8 mouse cellular contexts compared by ENCODE assay signal in genomic region chr12:98734246-98734879, GRCm38 (mm10). TPM values are rescaled to one million over a fixed set of nuclear protein-coding genes. Genes with fewer than 3 reads are reported as not detected.
A peak's percentile ranks its signal among the peaks of the same experiment; 100 is the strongest.
DNase-seq lines count a peak whose midpoint lies in the region; ATAC-seq lines count a peak whose summit lies in the region.

No protein-coding gene starts in this region.

- H3K36me3 ChIP-seq in hindbrain, embryonic 14.5 days (replicated peaks; ENCODE audit: control insufficient read depth, insufficient read depth), result no peaks in the 10 kb centered on the region

- WGBS in hindbrain, embryonic 14.5 days, result 1% methylated on average over 30 of the region's 30 CpGs

- peak; percentile 90 for DNase-seq in R1 (ENCODE audit: low read depth, low spot score)
- DNase-seq in cerebellum, postnatal 25 days, result peak; percentile 93 to 94
- peak; percentile 66 to 79 for DNase-seq in frontal cortex, postnatal 25 days (ENCODE audit: low spot score in 2 of 2)
- DNase-seq in hindbrain, embryonic 14.5 days (ENCODE audit: low spot score), result peak; percentile 87
- DNase-seq in left cerebral cortex, adult 11 months (ENCODE audit: low spot score), result peak; percentile 70
- DNase-seq in lung, postnatal 36 days, result peak; percentile 85
- peak; percentile 90 for DNase-seq in retina, embryonic 14.5 days (ENCODE audit: low spot score)
- DNase-seq in thymus, postnatal 36 days, result peak; percentile 64 to 72

- peaks cover 23% of the 10 kb centered on the region; the same call in 1 of the 2 replicates for H3K4me1 ChIP-seq in hindbrain, embryonic 14.5 days (replicated peaks; ENCODE audit: control insufficient read depth, insufficient read depth, low read length)

- peak; percentile 92 for ATAC-seq in hindbrain, embryonic 14.5 days (ENCODE audit: low FRiP score)

- peak overlapping the region; percentile 62 for H3K27ac ChIP-seq in hindbrain, embryonic 14.5 days

- H3K9ac ChIP-seq in hindbrain, embryonic 14.5 days, result peak overlapping the region; percentile 72

- no peaks in the 10 kb centered on the region for H3K9me3 ChIP-seq in hindbrain, embryonic 14.5 days (ENCODE audit: control insufficient read depth, low read length)

- peaks cover 22% of the 10 kb centered on the region for H3K27me3 ChIP-seq in hindbrain, embryonic 14.5 days (ENCODE audit: control insufficient read depth, insufficient read depth, low read length)

- H3K4me2 ChIP-seq in hindbrain, embryonic 14.5 days (replicated peaks), result peak overlapping the region; percentile 77

- H3K4me3 ChIP-seq in hindbrain, embryonic 14.5 days (replicated peaks; ENCODE audit: low read length), result peak overlapping the region; percentile 62

RNA-seq across cellular contexts. Expression of gene Ptpn21, which starts 2.8 kb away (rescaled TPM):
- 2.9 and 4.9 TPM in 2 replicates for polyA plus RNA-seq in hindbrain, embryonic 14.5 days (2014; fragmentation: Nextera tagmentation; extraction: Ambion mirVana)

RNA-seq across cellular contexts. Expression of gene Zc3h14, which starts 12.4 kb away (rescaled TPM):
- 120 and 123 TPM in 2 replicates for polyA plus RNA-seq in hindbrain, embryonic 14.5 days (2014; fragmentation: Nextera tagmentation; extraction: Ambion mirVana)

Comparison
In these comparisons a context has a peak if more than half of its experiments do, and no peak if none do; other contexts are left out.
1. Peak in every context shown above with its lines: DNase-seq, ATAC-seq, H3K4me3 ChIP-seq and H3K27ac ChIP-seq.